Mouse (Mus musculus) limb, embryonic 11.5 days (tissue): ENCODE measurements around the gene Rap1gap. TPM values are rescaled to one million over a fixed set of nuclear protein-coding genes. Genes with fewer than 3 reads are reported as not detected.

ENCODE experiments used
- ATAC-seq: fragments of 200-750 bp; cut with Nextera tagmentation; 2 replicates; pipeline ENCODE4 v1.8.0; 2017; ENCODE audit warnings: low read depth; ENCODE audit not compliant: insufficient number of reproducible peaks, low FRiP score, low TSS enrichment
- DNase-seq: peaks from one replicate; pipeline ENCODE4 v3.0.0-alpha.2; 2015; ENCODE audit warnings: low spot score
- H3K27ac ChIP-seq: fragments of 300-500 bp; sonication (generic); replicated peaks from 2 replicates; pipeline ENCODE4 v1.5.1; 2014; ENCODE audit warnings: low read depth, mild to moderate bottlenecking, low read length
- H3K27me3 ChIP-seq: fragments of 300-500 bp; sonication (generic); 2 replicates; pipeline ENCODE4 v1.6.1; 2014; ENCODE audit warnings: mild to moderate bottlenecking, low read length, mixed read lengths; ENCODE audit not compliant: control insufficient read depth, insufficient read depth
- H3K36me3 ChIP-seq: fragments of 300-500 bp; sonication (generic); 2 replicates; pipeline ENCODE4 v1.6.1; 2014; ENCODE audit warnings: mild to moderate bottlenecking, low read length, moderate library complexity, mixed read lengths; ENCODE audit not compliant: control insufficient read depth, insufficient read depth
- H3K4me1 ChIP-seq: fragments of 300-500 bp; sonication (generic); 2 replicates; pipeline ENCODE4 v1.6.1; 2014; ENCODE audit warnings: low read length, mixed read lengths; ENCODE audit not compliant: control insufficient read depth, insufficient read depth
- H3K4me2 ChIP-seq: fragments of 300-500 bp; sonication (generic); 2 replicates; pipeline ENCODE4 v1.6.1; 2014; ENCODE audit warnings: low read depth, mild to moderate bottlenecking, moderate library complexity; ENCODE audit not compliant: severe bottlenecking
- H3K4me3 ChIP-seq: fragments of 300-500 bp; sonication (generic); 2 replicates; pipeline ENCODE4 v1.5.1; 2014; ENCODE audit warnings: low read depth, low read length
- H3K9ac ChIP-seq: fragments of 300-500 bp; sonication (generic); 2 replicates; pipeline ENCODE4 v1.6.1; 2014; ENCODE audit warnings: mild to moderate bottlenecking, low read length
- H3K9me3 ChIP-seq: fragments of 300-500 bp; sonication (generic); 2 replicates; pipeline ENCODE4 v1.6.1; 2016; ENCODE audit warnings: low read length; ENCODE audit not compliant: control insufficient read depth
- WGBS: fragments of 180-500 bp; shearing (Covaris S2); extraction: QIAGEN DNeasy Blood & Tissue Kit; methylation state at CpG from one replicate; pipeline ENCODE4 v1.1.7; 2014; 5-methylcytosine and 5-hydroxymethylcytosine counted together
- polyA plus RNA-seq: library from polyadenylated mRNA; unstranded; fragments of >200 nt; fragmentation: Nextera tagmentation; extraction: Ambion mirVana; gene quantifications from 2 replicates; pipeline ENCODE4 v1.2.1, GENCODE M21; 2014

Gene Rap1gap
- polyA plus RNA-seq, 1 experiment from 2014 or later, result 5.3 TPM

DNA sequence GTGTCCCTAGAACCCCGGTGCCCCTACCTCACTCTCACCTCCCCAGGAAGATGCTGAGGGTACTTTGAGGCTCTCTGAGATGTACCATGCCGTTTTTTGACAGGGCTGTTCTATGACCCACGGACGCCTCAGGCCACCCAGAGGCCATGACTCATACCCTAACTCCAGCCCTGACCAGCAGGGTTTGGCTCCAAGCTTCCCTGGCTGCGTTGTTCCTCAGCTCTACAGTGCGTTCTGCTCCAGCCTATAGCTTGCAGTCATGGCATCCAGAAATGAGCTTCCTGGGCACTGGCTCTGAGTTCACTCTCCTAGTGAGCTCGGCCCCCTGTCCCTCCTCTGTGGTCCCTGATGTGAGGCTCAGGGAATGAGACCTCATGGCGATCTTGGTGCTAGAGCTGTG is 66.2 kb downstream of the Rap1gap start:
- H3K9me3 ChIP-seq, result no peaks in the 10 kb centered on the region
- ATAC-seq (no peak), DNase-seq (no peak)
- no peaks in the 10 kb centered on the region for H3K36me3 ChIP-seq
- H3K4me2 ChIP-seq, result no peak overlapping the region
- peaks cover 23% of the 10 kb centered on the region for H3K27me3 ChIP-seq
- peaks cover 16% of the 10 kb centered on the region for H3K4me1 ChIP-seq
- no peak overlapping the region for H3K9ac ChIP-seq
- H3K4me3 ChIP-seq, result no peak overlapping the region
- 77% methylated on average over 8 of the region's 8 CpGs for WGBS
- no peak overlapping the region for H3K27ac ChIP-seq

- Histone ChIP-seq H3K4me3 (no peak overlapping the region), H3K36me3 (no peaks in the 10 kb centered on the region), H3K27me3 (peaks cover 23% of the 10 kb centered on the region), H3K9me3 (no peaks in the 10 kb centered on the region), H3K4me2 (no peak overlapping the region), H3K4me1 (peaks cover 18% of the 10 kb centered on the region), H3K27ac (no peak overlapping the region), H3K9ac (no peak overlapping the region)
- WGBS, result 68% methylated on average over 10 of the region's 10 CpGs
- no peak for ATAC-seq
- no peak for DNase-seq
These were observed 67.4 kb downstream of the Rap1gap start for GRCm38 (mm10) chr4:137731891-137732290.

- Histone ChIP-seq H3K4me1 (peaks cover 15% of the 10 kb centered on the region), H3K9me3 (no peaks in the 10 kb centered on the region), H3K27me3 (peaks cover 23% of the 10 kb centered on the region), H3K4me3 (no peak overlapping the region), H3K4me2 (no peak overlapping the region), H3K27ac (no peak overlapping the region), H3K9ac (no peak overlapping the region), H3K36me3 (no peaks in the 10 kb centered on the region)
- DNase-seq (no peak), ATAC-seq (no peak)
- 68% methylated on average over 3 of the region's 3 CpGs for WGBS
These were observed 67.8 kb downstream of the Rap1gap start for GRCm38 (mm10) chr4:137732361-137732760.

DNA sequence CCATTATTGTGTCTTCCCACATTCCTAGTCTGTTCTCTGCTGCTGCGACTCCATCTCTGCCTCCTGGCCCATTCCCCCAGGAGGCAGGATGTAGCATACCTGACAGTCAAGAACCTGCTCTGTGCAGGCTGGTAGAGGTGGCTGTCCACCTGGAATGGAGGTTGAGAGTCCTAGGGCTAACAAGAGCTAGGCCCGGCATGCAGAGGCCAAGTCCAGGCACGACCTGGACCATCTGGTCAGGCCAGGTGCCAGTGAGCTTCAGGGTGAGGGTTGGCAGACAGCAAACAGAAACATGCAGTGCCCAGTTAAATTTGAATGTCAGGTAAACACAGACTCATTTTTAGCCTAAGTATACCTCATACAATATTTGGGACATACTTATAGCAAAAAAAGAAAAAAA is 68.4 kb downstream of the Rap1gap start:
- H3K4me1 ChIP-seq, result peaks cover 11% of the 10 kb centered on the region

GRCm38 (mm10) chr4:137733459-137733858 is 68.9 kb downstream of the Rap1gap start:
- H3K36me3 ChIP-seq, result no peaks in the 10 kb centered on the region
- H3K4me3 ChIP-seq, result no peak overlapping the region
- H3K9me3 ChIP-seq, result no peaks in the 10 kb centered on the region
- no peak overlapping the region for H3K4me2 ChIP-seq
- WGBS, result 64% methylated on average over 5 of the region's 5 CpGs
- peaks cover 10% of the 10 kb centered on the region for H3K4me1 ChIP-seq
- DNase-seq (no peak), ATAC-seq (no peak)
- H3K9ac ChIP-seq, result no peak overlapping the region
- H3K27ac ChIP-seq, result no peak overlapping the region
- H3K27me3 ChIP-seq, result peaks cover 18% of the 10 kb centered on the region

More for the DNA sequence above, 68.4 kb downstream of the Rap1gap start:
- no peak overlapping the region for H3K4me2 ChIP-seq
- H3K9ac ChIP-seq, result no peak overlapping the region
- no peak overlapping the region for H3K27ac ChIP-seq
- WGBS, result 85% methylated on average over 3 of the region's 3 CpGs
- peaks cover 23% of the 10 kb centered on the region for H3K27me3 ChIP-seq
- H3K36me3 ChIP-seq, result no peaks in the 10 kb centered on the region
- DNase-seq, result no peak
- ATAC-seq, result no peak
- H3K9me3 ChIP-seq, result no peaks in the 10 kb centered on the region
- no peak overlapping the region for H3K4me3 ChIP-seq

DNA sequence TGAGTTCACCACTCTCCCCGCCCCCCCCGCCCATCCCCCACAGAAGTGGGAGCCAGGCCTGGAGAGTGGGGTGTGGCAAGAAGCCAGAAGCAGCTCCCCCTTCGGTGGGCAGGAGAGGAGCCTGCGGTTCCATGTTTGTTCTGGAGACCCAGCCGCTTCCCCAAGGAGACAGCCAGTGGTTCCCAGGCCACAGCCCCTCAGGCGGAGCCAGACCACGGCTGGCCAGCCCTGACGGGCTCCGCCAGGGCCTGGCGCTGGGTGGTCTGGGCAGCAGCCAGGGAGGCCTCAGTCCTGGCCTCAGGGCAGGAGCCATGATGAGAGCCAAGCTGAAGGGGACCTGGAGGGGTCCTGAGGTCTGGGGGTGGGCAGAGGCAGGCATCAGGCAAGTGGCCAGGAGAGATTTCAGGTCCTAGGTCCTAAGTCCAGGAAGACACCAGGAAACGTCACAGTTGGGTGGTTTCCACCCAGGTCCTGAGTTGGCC is 71.7 kb downstream of the Rap1gap start:
- Histone ChIP-seq H3K36me3 (no peaks in the 10 kb centered on the region), H3K27ac (no peak overlapping the region), H3K4me1 (peaks cover 6% of the 10 kb centered on the region; the same call in 1 of the 2 replicates), H3K9me3 (no peaks in the 10 kb centered on the region), H3K9ac (no peak overlapping the region), H3K4me3 (no peak overlapping the region), H3K4me2 (no peak overlapping the region), H3K27me3 (no peaks in the 10 kb centered on the region)
- no peak for DNase-seq
- 52% methylated on average over 11 of the region's 11 CpGs for WGBS
- ATAC-seq, result no peak

- H3K9me3 ChIP-seq, result no peaks in the 10 kb centered on the region
- H3K27me3 ChIP-seq, result no peaks in the 10 kb centered on the region
- H3K4me1 ChIP-seq, result peaks cover 6% of the 10 kb centered on the region; the same call in 1 of the 2 replicates
- no peak overlapping the region for H3K27ac ChIP-seq
- H3K4me3 ChIP-seq, result no peak overlapping the region
- ATAC-seq (no peak), DNase-seq (no peak)
- no peak overlapping the region for H3K4me2 ChIP-seq
- no peak overlapping the region for H3K9ac ChIP-seq
- no peaks in the 10 kb centered on the region for H3K36me3 ChIP-seq
- WGBS, result 63% methylated on average over 3 of the region's 3 CpGs
These were observed 73.2 kb downstream of the Rap1gap start for GRCm38 (mm10) chr4:137737760-137738159.

GRCm38 (mm10) chr4:137739151-137739923 is 74.8 kb downstream of the Rap1gap start:
- Histone ChIP-seq H3K36me3 (no peaks in the 10 kb centered on the region), H3K4me1 (peaks cover 6% of the 10 kb centered on the region; the same call in 1 of the 2 replicates), H3K4me3 (no peak overlapping the region), H3K9me3 (no peaks in the 10 kb centered on the region), H3K9ac (no peak overlapping the region), H3K27ac (no peak overlapping the region), H3K4me2 (peak overlapping the region; percentile 15; the same call in 1 of the 2 replicates), H3K27me3 (no peaks in the 10 kb centered on the region)
- WGBS, result 49% methylated on average over 9 of the region's 9 CpGs
- DNase-seq, result peak; percentile 70
- 0 out of 2 replicates have a peak, but pooled peaks have one; percentile 11 for ATAC-seq
